Mouse (Mus musculus) gastrocnemius, adult 8-10 months (tissue): ENCODE data around the gene Suclg2. TPM values are rescaled to one million over a fixed set of nuclear protein-coding genes. Genes with fewer than 3 reads are reported as not detected.
A peak's percentile ranks its signal among the peaks of the same experiment; 100 is the strongest.

Experiments
- DNase-seq, 2 experiments: peaks; one replicate each; pipeline ENCODE4 v3.0.0; 2022; ENCODE audit warnings: low spot score in 2 of 2
- total RNA-seq, 4 experiments: library from RNA; stranded (reverse); gene quantifications; 2 replicates each; pipeline ENCODE4 v1.2.4; 2022

The Suclg2 gene
- total RNA-seq, result 10 to 100 TPM; 52.2 to 56.1 (median 53.1) TPM

GRCm38 (mm10) chr6:95718031-95718968, at the start of gene Suclg2:
TSS of gene Suclg2 (minus strand) at chr6:95718800.
- peak; percentile 47 to 69 for DNase-seq

- DNase-seq, result no peak
Measured at GRCm38 (mm10) chr6:95766566-95766965, 48.0 kb upstream of the Suclg2 start.

GRCm38 (mm10) chr6:95759558-95760172, 41.1 kb upstream of the Suclg2 start:
- DNase-seq, result no peak

- no peak for DNase-seq
Measured at GRCm38 (mm10) chr6:95742378-95742777, 23.8 kb upstream of the Suclg2 start.

- DNase-seq, result no peak
Measured at GRCm38 (mm10) chr6:95731570-95732367, 13.2 kb upstream of the Suclg2 start.

GRCm38 (mm10) chr6:95729399-95729798, 10.8 kb upstream of the Suclg2 start:
- DNase-seq, result no peak

- no peak for DNase-seq
Measured at GRCm38 (mm10) chr6:95725281-95725680, 6.7 kb upstream of the Suclg2 start.

- DNase-seq, result no peak
Measured at GRCm38 (mm10) chr6:95723361-95723760, 4.8 kb upstream of the Suclg2 start.

GRCm38 (mm10) chr6:95719791-95720190, 1.2 kb upstream of the Suclg2 start:
- DNase-seq, result no peak

GRCm38 (mm10) chr6:95718969-95719333, 351 bp upstream of the Suclg2 start:
- no peak for DNase-seq

- DNase-seq, result no peak
Measured at GRCm38 (mm10) chr6:95717071-95717470, 1.5 kb downstream of the Suclg2 start.

- DNase-seq, result no peak
Measured at GRCm38 (mm10) chr6:95716476-95716875, 2.1 kb downstream of the Suclg2 start.

- peak in 1 of 2 experiments; percentile 16 for DNase-seq
Measured at GRCm38 (mm10) chr6:95713245-95713644, 5.4 kb downstream of the Suclg2 start.

- DNase-seq, result no peak
Measured at GRCm38 (mm10) chr6:95712081-95712480, 6.5 kb downstream of the Suclg2 start.

- no peak for DNase-seq
Measured at GRCm38 (mm10) chr6:95711671-95712070, 6.9 kb downstream of the Suclg2 start.

- no peak for DNase-seq
Measured at GRCm38 (mm10) chr6:95710886-95711285, 7.7 kb downstream of the Suclg2 start.

- DNase-seq, result no peak
Measured at GRCm38 (mm10) chr6:95709531-95709930, 9.1 kb downstream of the Suclg2 start.

GRCm38 (mm10) chr6:95709106-95709505, 9.5 kb downstream of the Suclg2 start:
- no peak for DNase-seq

GRCm38 (mm10) chr6:95704626-95705025, 14.0 kb downstream of the Suclg2 start:
- no peak for DNase-seq

GRCm38 (mm10) chr6:95702200-95702599, 16.4 kb downstream of the Suclg2 start:
- no peak for DNase-seq

- DNase-seq, result no peak
Measured at GRCm38 (mm10) chr6:95701786-95702185, 16.8 kb downstream of the Suclg2 start.
